ENCODE assay signal across 21 mouse cellular contexts in genomic region chr9:119835581-119836125, GRCm38 (mm10). TPM values are rescaled to one million over a fixed set of nuclear protein-coding genes. Genes with fewer than 3 reads are reported as not detected.
A peak's percentile ranks its signal among the peaks of the same experiment; 100 is the strongest.
DNase-seq lines count a peak whose midpoint lies in the region; ATAC-seq lines count a peak whose summit lies in the region.
"Had no signal": no experiment of that assay in that cellular context is flagged by ENCODE, and none has a peak within 500 bp of the region (broad histone marks: within the 10 kb centered on the region; RNA-seq: fewer than 3 reads in every experiment).

No protein-coding gene starts in this region.

- DNase-seq in kidney, adult 18-20 months: peak; percentile 25
- DNase-seq in kidney, postnatal 14 days: peak; percentile 46
- DNase-seq in frontal cortex, adult 2 months (ENCODE audit: extremely low spot score in 1 of 2, low spot score in 1 of 2): no peak
- DNase-seq in left cerebral cortex, postnatal 4 days: no peak
- DNase-seq: adrenal gland, postnatal 36 days; cerebellum, adult 8-10 months; heart, adult 18-20 months; layer of hippocampus, postnatal 36 days; lung, embryonic 14.5 days; thymus, adult 18-20 months had no signal

- no peak overlapping the region for H3K27ac ChIP-seq in neural tube, embryonic 13.5 days (replicated peaks)
- H3K27ac ChIP-seq in neural tube, embryonic 15.5 days (replicated peaks): no peak overlapping the region
- H3K27ac ChIP-seq in heart, embryonic 12.5 days (ENCODE audit: poor library complexity, severe bottlenecking): no peak overlapping the region
- H3K27ac ChIP-seq: embryonic facial prominence, embryonic 12.5 days; liver, embryonic 12.5 days; macrophage; midbrain, embryonic 12.5 days had no signal

- H3K27me3 ChIP-seq in neural tube, embryonic 13.5 days: no peaks in the 10 kb centered on the region
- no peaks in the 10 kb centered on the region; the same call in 1 of the 2 replicates for H3K27me3 ChIP-seq in neural tube, embryonic 15.5 days (replicated peaks)
- no peaks in the 10 kb centered on the region for H3K27me3 ChIP-seq in heart, embryonic 12.5 days (replicated peaks)
- H3K27me3 ChIP-seq: embryonic facial prominence, embryonic 12.5 days; liver, embryonic 12.5 days; midbrain, embryonic 12.5 days; Patski had no signal

- H3K4me2 ChIP-seq in neural tube, embryonic 13.5 days: no peak overlapping the region
- no peak overlapping the region for H3K4me2 ChIP-seq in neural tube, embryonic 15.5 days
- no peak overlapping the region for H3K4me2 ChIP-seq in heart, embryonic 12.5 days
- H3K4me2 ChIP-seq: embryonic facial prominence, embryonic 12.5 days; liver, embryonic 12.5 days; lung, embryonic 14.5 days; midbrain, embryonic 12.5 days had no signal

- no peaks in the 10 kb centered on the region for H3K36me3 ChIP-seq in neural tube, embryonic 13.5 days
- no peaks in the 10 kb centered on the region for H3K36me3 ChIP-seq in neural tube, embryonic 15.5 days
- H3K36me3 ChIP-seq in heart, embryonic 12.5 days: no peaks in the 10 kb centered on the region
- H3K36me3 ChIP-seq: embryonic facial prominence, embryonic 12.5 days; liver, embryonic 12.5 days; midbrain, embryonic 12.5 days had no signal

- H3K4me1 ChIP-seq in neural tube, embryonic 13.5 days (replicated peaks): peaks cover 8% of the 10 kb centered on the region
- peaks cover 11% of the 10 kb centered on the region; the same call in 1 of the 2 replicates for H3K4me1 ChIP-seq in neural tube, embryonic 15.5 days
- H3K4me1 ChIP-seq in heart, embryonic 12.5 days (replicated peaks): no peaks in the 10 kb centered on the region
- H3K4me1 ChIP-seq: embryonic facial prominence, embryonic 12.5 days; liver, embryonic 12.5 days had no signal

- H3K4me3 ChIP-seq in neural tube, embryonic 13.5 days: no peak overlapping the region
- H3K4me3 ChIP-seq in neural tube, embryonic 15.5 days (replicated peaks): no peak overlapping the region
- no peak overlapping the region for H3K4me3 ChIP-seq in heart, embryonic 12.5 days
- H3K4me3 ChIP-seq: embryonic facial prominence, embryonic 12.5 days; liver, embryonic 12.5 days; midbrain, embryonic 12.5 days had no signal

- WGBS in neural tube, embryonic 13.5 days: 34% methylated on average over 9 of the region's 9 CpGs
- 31% methylated on average over 9 of the region's 9 CpGs for WGBS in neural tube, embryonic 15.5 days
- WGBS in heart, embryonic 12.5 days: 57% methylated on average over 9 of the region's 9 CpGs

- ATAC-seq in neural tube, embryonic 13.5 days (ENCODE audit: low read depth): 0 out of 2 replicates have a peak, but pooled peaks have one; percentile 53
- no peak for ATAC-seq in neural tube, embryonic 15.5 days (ENCODE audit: low FRiP score)
- no peak for ATAC-seq in heart, embryonic 12.5 days (ENCODE audit: insufficient number of reproducible peaks, low FRiP score)
- ATAC-seq: liver, embryonic 12.5 days; Patski had no signal

- H3K9me3 ChIP-seq in neural tube, embryonic 13.5 days: no peaks in the 10 kb centered on the region
- H3K9me3 ChIP-seq in neural tube, embryonic 15.5 days (replicated peaks): no peaks in the 10 kb centered on the region
- 0 out of 2 replicates have a peak, but pooled peaks cover 3% of the 10 kb centered on the region for H3K9me3 ChIP-seq in heart, embryonic 12.5 days (replicated peaks)
- H3K9me3 ChIP-seq: embryonic facial prominence, embryonic 12.5 days; liver, embryonic 12.5 days; midbrain, embryonic 12.5 days had no signal

- intact Hi-C loops in left cerebral cortex, postnatal 4 days (cut with DNase I): no loop called here

- H3K9ac ChIP-seq in neural tube, embryonic 13.5 days: peak overlapping the region; percentile 26; the same call in 1 of the 2 replicates
- H3K9ac ChIP-seq in neural tube, embryonic 15.5 days (replicated peaks): no peak overlapping the region
- H3K9ac ChIP-seq in heart, embryonic 12.5 days: no peak overlapping the region
- H3K9ac ChIP-seq: embryonic facial prominence, embryonic 12.5 days; liver, embryonic 12.5 days; lung, embryonic 14.5 days; midbrain, embryonic 12.5 days had no signal

RNA-seq across cellular contexts. Expression of gene Scn11a, which starts 10.4 kb away (rescaled TPM):
- polyA plus RNA-seq in neural tube, embryonic 13.5 days (2015; fragmentation: Nextera tagmentation; extraction: Ambion mirVana): 0.22 and 0.35 TPM in 2 replicates
- 0.70 and 1.3 TPM in 2 replicates for polyA plus RNA-seq in neural tube, embryonic 15.5 days (2015; fragmentation: Nextera tagmentation; extraction: Ambion mirVana)
- polyA plus RNA-seq in frontal cortex, adult 2 months (2012; rRNA removed): 0.04 TPM in 2 replicates
- under 1 TPM; 0.24 to 0.38 TPM for total RNA-seq in left cerebral cortex, postnatal 4 days (2021)
- polyA plus RNA-seq in heart, embryonic 12.5 days (2016; fragmentation: Nextera tagmentation; extraction: Ambion mirVana): not detected in 2 replicates
- total RNA-seq: common myeloid progenitor, adult 5-6 weeks; layer of hippocampus, adult 18-20 months; layer of hippocampus, postnatal 36 days had no signal
- polyA plus RNA-seq: macrophage; Patski; stomach, embryonic 14.5 days had no signal

RNA-seq across cellular contexts. Expression of gene Wdr48, which starts 59.0 kb away (rescaled TPM):
- 56.6 and 63.6 TPM in 2 replicates for polyA plus RNA-seq in neural tube, embryonic 13.5 days (2015; fragmentation: Nextera tagmentation; extraction: Ambion mirVana)
- polyA plus RNA-seq in neural tube, embryonic 15.5 days (2015; fragmentation: Nextera tagmentation; extraction: Ambion mirVana): 52.4 and 54.6 TPM in 2 replicates
- polyA plus RNA-seq in frontal cortex, adult 2 months (2012; rRNA removed): 63.7 and 73.3 TPM in 2 replicates
- 10 to 100 TPM; 76.4 to 80.4 TPM for total RNA-seq in left cerebral cortex, postnatal 4 days (2021)
- 46.0 and 46.5 TPM in 2 replicates for polyA plus RNA-seq in heart, embryonic 12.5 days (2016; fragmentation: Nextera tagmentation; extraction: Ambion mirVana)

Comparison
In these comparisons a context has a peak if more than half of its experiments do, and no peak if none do; other contexts are left out.
1. DNase-seq: peak in kidney, adult 18-20 months (single experiment) and kidney, postnatal 14 days (single experiment); none in frontal cortex, adult 2 months (0 of 2) and left cerebral cortex, postnatal 4 days (single experiment).